ENCODE assay signal across 8 mouse cellular contexts in the genomic region with DNA sequence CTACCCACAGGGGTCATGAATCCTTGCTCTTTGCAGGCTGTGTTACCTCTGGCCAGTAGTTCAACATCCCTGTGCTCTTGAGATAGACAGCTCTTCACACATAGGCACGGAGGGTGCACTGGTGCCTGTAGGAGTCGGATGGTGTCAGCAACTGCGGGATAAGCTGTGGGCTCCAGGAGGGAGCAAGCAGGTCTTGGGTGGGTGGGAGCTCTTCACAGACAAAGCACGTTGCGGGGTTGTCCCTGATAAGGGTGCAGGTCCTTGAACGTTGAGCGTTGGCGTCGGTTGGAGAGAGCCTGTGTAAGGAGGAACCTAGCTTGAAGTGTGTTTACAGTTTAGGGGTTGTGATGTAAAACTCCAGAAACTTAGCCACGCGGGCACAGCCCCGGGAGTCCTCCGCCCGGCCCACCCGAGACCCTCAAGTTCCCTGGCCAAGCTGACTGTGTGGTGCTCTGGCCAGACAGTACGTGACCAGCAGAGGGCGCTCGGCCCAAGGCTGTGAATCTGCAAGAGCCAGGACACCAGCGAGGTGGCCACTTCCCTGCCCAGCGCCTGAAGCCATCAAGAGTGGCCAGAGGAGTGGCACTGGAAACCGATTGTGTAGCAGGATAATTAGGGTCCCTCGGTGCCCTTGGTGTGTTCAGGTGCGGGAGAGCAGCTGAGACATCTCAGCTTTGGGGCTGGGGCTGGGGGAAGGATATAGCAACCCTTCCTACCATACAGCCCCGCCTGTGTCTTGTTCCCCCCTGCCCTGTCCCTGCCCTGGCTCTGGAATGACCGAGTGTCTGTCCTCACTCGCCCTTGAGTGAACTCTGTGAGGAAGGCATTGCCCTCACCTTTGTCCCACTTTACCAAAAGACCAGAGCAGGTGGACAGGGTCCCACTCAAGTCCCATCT. TPM values are rescaled to one million over a fixed set of nuclear protein-coding genes. Genes with fewer than 3 reads are reported as not detected.
DNase-seq lines count a peak whose midpoint lies in the region; ATAC-seq lines count a peak whose summit lies in the region.

No protein-coding gene starts in this region.

- H3K36me3 ChIP-seq in forebrain, embryonic 11.5 days (ENCODE audit: control insufficient read depth, insufficient read depth, low read length), result no peaks in the 10 kb centered on the region
- H3K36me3 ChIP-seq in heart, embryonic 16.5 days (ENCODE audit: control insufficient read depth, insufficient read depth), result no peaks in the 10 kb centered on the region
- no peaks in the 10 kb centered on the region for H3K36me3 ChIP-seq in liver, embryonic 13.5 days
- no peaks in the 10 kb centered on the region for H3K36me3 ChIP-seq in neural tube, embryonic 11.5 days (ENCODE audit: control insufficient read depth, insufficient read depth, low read length)
- H3K36me3 ChIP-seq in stomach, embryonic 14.5 days (ENCODE audit: control insufficient read depth, insufficient read depth, low read length), result no peaks in the 10 kb centered on the region

- H3K9me3 ChIP-seq in forebrain, embryonic 11.5 days (ENCODE audit: control insufficient read depth, low read length), result no peaks in the 10 kb centered on the region
- H3K9me3 ChIP-seq in heart, embryonic 16.5 days (replicated peaks; ENCODE audit: control insufficient read depth, low read length), result no peaks in the 10 kb centered on the region
- no peaks in the 10 kb centered on the region for H3K9me3 ChIP-seq in liver, embryonic 13.5 days (replicated peaks)
- H3K9me3 ChIP-seq in neural tube, embryonic 11.5 days (ENCODE audit: control insufficient read depth, low read length), result no peaks in the 10 kb centered on the region
- H3K9me3 ChIP-seq in stomach, embryonic 14.5 days (ENCODE audit: control insufficient read depth, low read depth, low read length), result no peaks in the 10 kb centered on the region

- H3K9ac ChIP-seq in forebrain, embryonic 11.5 days (ENCODE audit: low read length), result no peak overlapping the region
- H3K9ac ChIP-seq in heart, embryonic 16.5 days (ENCODE audit: low read length), result no peak overlapping the region
- H3K9ac ChIP-seq in liver, embryonic 13.5 days, result no peak overlapping the region
- no peak overlapping the region for H3K9ac ChIP-seq in neural tube, embryonic 11.5 days (ENCODE audit: low read length)
- no peak overlapping the region for H3K9ac ChIP-seq in stomach, embryonic 14.5 days (replicated peaks; ENCODE audit: low read depth, low read length)

- H3K4me2 ChIP-seq in forebrain, embryonic 11.5 days (ENCODE audit: low read depth, low read length, severe bottlenecking), result no peak overlapping the region
- H3K4me2 ChIP-seq in heart, embryonic 16.5 days (ENCODE audit: low read depth, low read length), result no peak overlapping the region
- no peak overlapping the region for H3K4me2 ChIP-seq in liver, embryonic 13.5 days
- no peak overlapping the region for H3K4me2 ChIP-seq in neural tube, embryonic 11.5 days (ENCODE audit: low read depth)
- H3K4me2 ChIP-seq in stomach, embryonic 14.5 days (replicated peaks; ENCODE audit: low read depth, low read length), result no peak overlapping the region

- 31% methylated on average over 26 of the region's 26 CpGs for WGBS in forebrain, embryonic 11.5 days
- 22% methylated on average over 26 of the region's 26 CpGs for WGBS in heart, embryonic 16.5 days
- 19% methylated on average over 26 of the region's 26 CpGs for WGBS in liver, embryonic 13.5 days (ENCODE audit: insufficient replicate concordance)
- WGBS in neural tube, embryonic 11.5 days, result 34% methylated on average over 26 of the region's 26 CpGs
- WGBS in stomach, embryonic 14.5 days, result 28% methylated on average over 26 of the region's 26 CpGs

- no peaks in the 10 kb centered on the region for H3K4me1 ChIP-seq in forebrain, embryonic 11.5 days (replicated peaks; ENCODE audit: control insufficient read depth, insufficient read depth, low read length)
- H3K4me1 ChIP-seq in heart, embryonic 16.5 days (ENCODE audit: control insufficient read depth, insufficient read depth, low read length), result no peaks in the 10 kb centered on the region
- no peaks in the 10 kb centered on the region for H3K4me1 ChIP-seq in liver, embryonic 13.5 days (replicated peaks)
- no peaks in the 10 kb centered on the region for H3K4me1 ChIP-seq in neural tube, embryonic 11.5 days (ENCODE audit: control insufficient read depth, insufficient read depth, low read length)
- H3K4me1 ChIP-seq in stomach, embryonic 14.5 days (ENCODE audit: control insufficient read depth, insufficient read depth, low read length), result peaks cover 6% of the 10 kb centered on the region

- no peak overlapping the region for H3K27ac ChIP-seq in forebrain, embryonic 11.5 days (ENCODE audit: low read depth, low read length)
- no peak overlapping the region for H3K27ac ChIP-seq in heart, embryonic 16.5 days (ENCODE audit: low read length)
- H3K27ac ChIP-seq in liver, embryonic 13.5 days, result no peak overlapping the region
- no peak overlapping the region for H3K27ac ChIP-seq in neural tube, embryonic 11.5 days (ENCODE audit: low read depth, low read length)
- H3K27ac ChIP-seq in stomach, embryonic 14.5 days (ENCODE audit: low read length), result no peak overlapping the region

- peak; percentile 74 to 75 for DNase-seq in CD8-positive naive resting alpha-beta T cell, adult 2 months (ENCODE audit: low read depth in 2 of 2, low spot score in 2 of 2)
- DNase-seq in c-Kit-positive CD71-positive TER-119-negative erythroid progenitor cells, embryonic 14.5 days (ENCODE audit: low read depth), result peak; percentile 42
- peak; percentile 95 for DNase-seq in forebrain, embryonic 11.5 days (ENCODE audit: low spot score)
- DNase-seq in kidney, postnatal 10 days, result peak; percentile 95
- peak; percentile 33 for DNase-seq in liver, embryonic 13.5 days
- DNase-seq in neural tube, embryonic 11.5 days (ENCODE audit: low spot score), result peak; percentile 89

- H3K4me3 ChIP-seq in forebrain, embryonic 11.5 days (ENCODE audit: low read depth, low read length), result no peak overlapping the region
- H3K4me3 ChIP-seq in heart, embryonic 16.5 days (ENCODE audit: low read length), result no peak overlapping the region
- no peak overlapping the region for H3K4me3 ChIP-seq in liver, embryonic 13.5 days (replicated peaks)
- H3K4me3 ChIP-seq in neural tube, embryonic 11.5 days (ENCODE audit: low read depth, low read length), result no peak overlapping the region
- no peak overlapping the region for H3K4me3 ChIP-seq in stomach, embryonic 14.5 days (ENCODE audit: low read depth, low read length)

- ATAC-seq in forebrain, embryonic 11.5 days (replicated peaks; ENCODE audit: low FRiP score), result peak; percentile 77
- ATAC-seq in heart, embryonic 16.5 days (replicated peaks; ENCODE audit: extremely low read depth, insufficient read depth, low FRiP score), result peak; percentile 41; the same call in 1 of the 2 replicates
- ATAC-seq in liver, embryonic 13.5 days (ENCODE audit: low read depth), result no peak
- ATAC-seq in neural tube, embryonic 11.5 days (ENCODE audit: insufficient read depth, low FRiP score, low TSS enrichment), result peak; percentile 75
- peak; percentile 43 for ATAC-seq in stomach, embryonic 14.5 days (ENCODE audit: insufficient number of reproducible peaks, insufficient read depth, low FRiP score, low read depth)

- H3K27me3 ChIP-seq in forebrain, embryonic 11.5 days (ENCODE audit: control insufficient read depth, insufficient read depth, low read length), result no peaks in the 10 kb centered on the region
- H3K27me3 ChIP-seq in heart, embryonic 16.5 days (ENCODE audit: control insufficient read depth, insufficient read depth, low read length), result peaks cover 4% of the 10 kb centered on the region
- no peaks in the 10 kb centered on the region for H3K27me3 ChIP-seq in liver, embryonic 13.5 days
- H3K27me3 ChIP-seq in neural tube, embryonic 11.5 days (ENCODE audit: control insufficient read depth, insufficient read depth, low read length), result no peaks in the 10 kb centered on the region
- H3K27me3 ChIP-seq in stomach, embryonic 14.5 days (ENCODE audit: control insufficient read depth, insufficient read depth, low read length), result no peaks in the 10 kb centered on the region

RNA-seq across cellular contexts. Expression of a gene that starts 32.4 kb away (rescaled TPM):
- not detected in 2 replicates for polyA plus RNA-seq in forebrain, embryonic 11.5 days (2014; fragmentation: Nextera tagmentation; extraction: Ambion mirVana)
- polyA plus RNA-seq in heart, embryonic 16.5 days (2015; fragmentation: Nextera tagmentation; extraction: Ambion mirVana), result 1.7 and 3.1 TPM in 2 replicates
- 0.73 and 0.87 TPM in 2 replicates for polyA plus RNA-seq in liver, embryonic 13.5 days (2015; fragmentation: Nextera tagmentation; extraction: Ambion mirVana)
- polyA plus RNA-seq in neural tube, embryonic 11.5 days (2014; fragmentation: Nextera tagmentation; extraction: Ambion mirVana), result not detected in 2 replicates
- 0.91 TPM in 1 of 2 replicates, not detected in the other for polyA plus RNA-seq in stomach, embryonic 14.5 days (2014; fragmentation: Nextera tagmentation; extraction: Ambion mirVana)

RNA-seq across cellular contexts. Expression of a gene that starts 33.4 kb away (rescaled TPM):
- polyA plus RNA-seq in forebrain, embryonic 11.5 days (2014; fragmentation: Nextera tagmentation; extraction: Ambion mirVana), result not detected in 2 replicates
- 0.13 and 0.16 TPM in 2 replicates for polyA plus RNA-seq in heart, embryonic 16.5 days (2015; fragmentation: Nextera tagmentation; extraction: Ambion mirVana)
- polyA plus RNA-seq in liver, embryonic 13.5 days (2015; fragmentation: Nextera tagmentation; extraction: Ambion mirVana), result 0.22 and 0.24 TPM in 2 replicates
- polyA plus RNA-seq in neural tube, embryonic 11.5 days (2014; fragmentation: Nextera tagmentation; extraction: Ambion mirVana), result not detected in 2 replicates
- polyA plus RNA-seq in stomach, embryonic 14.5 days (2014; fragmentation: Nextera tagmentation; extraction: Ambion mirVana), result 0.21 and 0.23 TPM in 2 replicates

Comparison
In these comparisons a context has a peak if more than half of its experiments do, and no peak if none do; other contexts are left out.
1. DNase-seq: peak in every context shown above with its lines; median percentile 95 in forebrain, embryonic 11.5 days; 95 in kidney, postnatal 10 days; 89 in neural tube, embryonic 11.5 days; 74 in CD8-positive naive resting alpha-beta T cell, adult 2 months; 42 in c-Kit-positive CD71-positive TER-119-negative erythroid progenitor cells, embryonic 14.5 days; 33 in liver, embryonic 13.5 days.